Mouse (Mus musculus) cerebellum, postnatal 4 days (tissue): ENCODE data around the gene Atp6v0a2.
"Not testable (repeated sequence)": the region's sequence is repeated elsewhere in the genome, so short reads cannot be mapped to it uniquely, and the experiment has no call there.

ENCODE experiments used
- DNase-seq, 2 experiments: peaks; one replicate each; pipeline ENCODE4 v3.0.0; 2022; ENCODE audit warnings: low spot score in 2 of 2, mixed read lengths in 1 of 2

Atp6v0a2 gene

DNA sequence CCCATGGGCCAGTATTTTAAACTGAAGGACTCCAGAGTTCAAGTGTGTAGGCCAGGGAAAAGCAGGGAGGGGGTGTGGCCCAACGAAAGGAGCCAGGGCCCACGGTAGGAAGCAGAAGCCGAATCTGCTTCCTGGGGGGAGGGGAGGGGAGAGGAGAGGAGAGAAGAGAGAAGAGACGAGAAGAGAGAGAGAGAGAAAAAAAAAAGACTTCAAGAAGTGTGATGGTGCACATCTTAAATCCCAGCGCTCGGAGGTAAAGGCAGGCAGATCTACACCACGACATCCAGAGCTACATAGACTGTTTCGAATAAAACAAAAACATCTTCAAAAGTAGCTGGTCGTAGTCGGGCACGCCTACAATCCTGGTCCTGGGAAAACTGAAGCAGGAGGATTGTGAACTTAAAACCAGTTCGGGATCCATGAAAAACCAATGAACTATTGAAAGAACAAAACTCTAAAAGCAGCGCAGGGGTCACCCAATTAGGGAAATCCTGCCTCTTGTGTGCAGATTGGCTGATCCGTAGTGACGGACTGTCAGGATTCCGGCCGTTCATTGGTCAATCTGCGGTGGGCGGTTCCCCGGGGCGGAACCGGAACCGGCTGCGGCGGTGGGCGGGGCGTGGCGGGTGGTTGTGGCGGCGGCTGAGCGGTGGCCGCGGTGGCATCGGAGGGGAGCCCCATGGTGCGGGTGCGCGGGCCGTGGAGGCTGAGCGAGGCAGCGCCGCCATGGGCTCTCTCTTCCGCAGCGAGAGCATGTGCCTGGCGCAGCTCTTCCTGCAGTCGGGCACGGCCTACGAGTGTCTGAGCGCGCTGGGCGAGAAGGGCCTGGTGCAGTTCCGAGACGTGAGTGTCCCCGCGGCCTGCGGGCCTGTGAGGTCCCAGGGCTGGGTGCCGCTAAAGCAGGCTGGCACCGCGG is at the start of gene Atp6v0a2:
Gene Atp6v0a2 (plus strand): TSS at position 129 of the 916 bp plus-strand sequence.
- DNase-seq, result peak; percentile 93 to 97

DNA sequence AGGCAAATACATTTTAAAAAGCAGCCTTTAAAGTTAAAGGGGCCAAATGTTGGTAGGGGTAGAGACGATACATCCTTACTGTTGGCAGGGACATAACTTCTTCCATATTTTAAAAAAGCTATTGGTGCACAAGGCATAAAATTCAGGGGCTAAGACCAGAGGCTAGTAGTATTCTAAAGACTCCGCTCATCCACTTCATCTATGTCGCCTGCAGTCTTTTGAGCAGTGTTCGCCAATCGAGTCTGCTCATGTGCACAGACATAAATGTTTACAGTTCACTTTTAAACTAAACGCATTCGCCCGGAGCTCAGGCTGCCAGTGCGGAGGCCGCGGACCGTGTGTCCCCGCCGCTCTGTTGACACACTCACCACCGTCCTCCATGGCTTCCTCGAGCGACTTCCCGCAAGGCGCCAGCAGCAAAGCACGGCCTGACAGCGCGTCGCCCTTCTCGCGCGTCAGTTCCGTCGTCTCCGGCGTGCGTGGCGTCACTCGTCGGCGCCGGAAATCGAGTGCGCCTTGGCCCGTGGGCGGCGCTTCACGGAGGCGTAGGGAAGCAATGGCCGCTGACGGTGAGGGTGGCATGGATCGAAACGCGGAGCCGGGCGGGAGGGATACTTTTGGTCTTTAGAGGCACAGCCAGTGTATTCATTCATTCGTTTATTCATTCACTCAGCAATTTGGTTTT is 49.6 kb upstream of the Atp6v0a2 start, which contains the start of the genes Eif2b1 and Gtf2h3:
Gene Eif2b1 (minus strand): TSS at position 499 of the 685 bp plus-strand sequence.
Gene Gtf2h3 (plus strand): TSS at position 508 of the 685 bp plus-strand sequence.
- peak; percentile 92 to 95 for DNase-seq

DNA sequence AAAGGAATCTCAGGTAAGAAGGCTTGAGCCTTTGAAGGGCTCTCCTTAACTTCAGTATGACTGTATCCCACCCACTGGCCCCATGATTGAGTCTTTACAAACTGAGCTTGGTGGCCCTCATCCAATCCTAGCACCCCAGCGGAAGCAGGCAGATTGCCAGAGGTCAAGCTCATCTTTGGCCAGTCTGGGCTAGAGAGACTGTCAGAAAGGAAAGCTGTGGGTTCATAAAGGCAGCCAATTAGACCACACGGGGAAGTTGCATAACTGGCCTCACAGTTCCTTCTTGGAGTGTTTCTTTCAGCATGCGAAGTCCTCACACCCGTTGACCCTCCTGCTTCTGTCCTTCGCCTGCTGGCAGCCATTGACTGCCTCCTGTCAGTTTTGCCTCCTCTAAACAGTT is 45.9 kb upstream of the Atp6v0a2 start:
- DNase-seq, result no peak

DNA sequence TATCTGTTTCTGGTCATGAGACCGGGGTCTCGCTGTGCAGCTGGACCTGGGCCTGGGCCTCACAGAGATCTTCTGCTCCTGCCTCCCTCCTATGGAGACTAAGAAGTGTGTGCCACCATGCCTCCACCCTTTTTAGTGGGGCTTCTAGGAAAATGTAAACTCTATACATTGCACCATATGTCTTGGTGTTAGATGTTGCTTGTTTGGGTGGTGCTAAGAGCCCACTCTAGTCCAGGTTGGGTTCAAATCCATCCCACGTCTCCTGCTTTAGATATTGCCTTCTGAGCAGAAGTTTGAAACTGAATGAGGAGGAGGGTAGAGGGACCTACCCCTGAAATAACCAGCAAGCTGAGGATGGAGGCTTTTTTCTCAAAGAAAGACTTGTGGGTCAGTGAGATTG is 35.6 kb upstream of the Atp6v0a2 start:
- DNase-seq, result no peak

DNA sequence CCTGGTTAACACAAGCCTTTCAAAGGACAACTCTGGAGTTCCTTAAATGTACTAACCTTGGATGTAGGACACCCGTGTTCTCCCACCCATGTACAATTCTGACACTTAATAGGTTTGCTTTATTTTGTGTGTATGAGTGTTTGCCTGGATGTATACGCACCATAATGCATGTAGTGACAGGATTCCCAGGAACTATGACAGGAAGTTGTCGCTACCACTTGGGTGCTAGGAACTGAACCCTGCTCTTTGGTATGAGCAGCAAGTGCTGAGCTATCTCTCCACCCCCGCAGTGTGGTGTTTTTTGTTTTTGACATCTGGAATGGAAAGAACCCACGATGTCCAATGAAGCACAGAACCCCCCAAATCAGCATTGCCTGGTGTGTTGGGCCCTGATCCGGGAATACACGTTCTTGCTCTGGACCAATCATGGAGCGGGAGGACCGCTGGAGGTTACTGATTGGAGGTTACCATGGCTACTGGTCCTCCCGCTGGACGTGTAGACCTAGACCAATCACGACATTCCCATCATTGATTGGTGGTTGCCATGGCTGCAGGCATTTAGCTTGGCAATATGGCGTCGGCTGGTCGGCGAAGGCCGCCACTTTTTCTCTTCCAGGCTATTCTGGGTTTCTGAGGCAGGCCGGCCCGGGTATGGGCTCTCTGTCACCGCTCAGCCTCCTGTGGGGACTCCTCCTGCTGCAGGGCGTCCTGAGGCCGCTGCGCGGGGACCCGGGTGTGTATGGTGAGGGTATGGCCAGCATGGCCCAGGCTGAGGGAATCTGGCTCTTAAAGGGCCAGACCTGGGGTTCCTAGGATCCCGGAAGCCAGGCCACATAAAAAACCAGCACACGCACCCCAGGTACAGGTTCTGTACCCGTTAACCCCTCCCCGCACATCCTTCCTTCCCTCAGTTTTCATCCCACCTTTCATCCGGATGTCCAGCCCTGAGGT is 29.9 kb upstream of the Atp6v0a2 start:
- peak; percentile 74 to 89 for DNase-seq

DNA sequence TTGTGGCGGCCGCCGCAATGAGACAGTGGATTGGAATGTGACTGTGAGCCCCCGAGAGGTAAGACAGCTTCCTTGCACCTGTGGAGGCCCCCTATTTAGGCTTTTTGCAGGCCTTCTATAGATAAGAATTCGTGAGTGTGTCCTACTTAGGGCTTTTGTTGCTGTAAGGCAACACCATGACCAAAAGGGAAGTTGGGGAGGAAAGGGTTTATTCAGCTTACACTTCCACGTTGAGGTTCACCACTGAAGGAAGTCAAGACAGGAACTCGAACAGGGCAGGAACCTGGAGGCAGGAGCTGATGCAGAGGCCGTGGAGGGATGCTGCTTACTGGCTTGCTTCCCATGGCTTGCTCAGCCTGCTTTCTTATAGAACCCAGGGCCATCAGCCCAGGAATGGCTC is 28.6 kb upstream of the Atp6v0a2 start:
- DNase-seq, result not testable (repeated sequence)

DNA sequence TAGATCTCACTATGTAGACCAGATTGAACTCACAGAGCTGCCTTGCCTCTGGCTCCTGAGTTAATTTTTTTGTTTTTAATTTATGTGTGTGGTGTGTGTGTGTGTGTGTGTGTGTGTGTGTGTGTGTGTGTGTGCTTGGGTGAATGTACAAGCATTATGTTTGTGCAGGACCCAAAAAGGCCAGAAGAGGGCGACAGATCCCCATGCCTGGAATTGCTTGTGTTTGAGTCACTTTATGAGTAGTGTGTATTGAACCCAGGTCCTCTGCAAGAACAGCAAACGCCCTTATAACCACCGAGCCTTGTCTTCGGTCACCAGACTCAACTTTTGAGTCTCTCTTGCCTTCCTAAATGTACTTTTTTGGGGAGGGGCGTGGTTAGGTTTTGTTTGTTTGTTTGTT is 26.0 kb upstream of the Atp6v0a2 start:
- peak; percentile 36 to 68 for DNase-seq

DNA sequence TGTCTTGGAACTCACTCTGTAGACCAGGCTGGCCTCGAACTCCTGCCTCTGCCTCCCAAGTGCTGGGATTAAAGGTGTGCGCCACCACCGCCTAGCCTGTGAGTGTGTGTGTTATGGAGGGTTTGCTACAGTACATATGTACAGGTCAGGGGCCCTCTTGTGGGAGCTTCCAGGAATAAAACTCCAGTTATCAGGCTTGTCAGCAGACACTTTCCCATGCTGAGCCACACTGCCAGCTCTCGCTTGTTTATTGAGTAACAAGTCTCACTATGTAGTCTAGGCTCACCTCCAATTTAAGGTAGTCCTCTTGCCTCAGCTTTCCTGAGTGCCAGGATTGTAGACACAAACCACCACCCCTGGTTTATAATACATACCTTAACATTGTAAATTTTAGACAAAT is 24.1 kb upstream of the Atp6v0a2 start:
- no peak for DNase-seq

DNA sequence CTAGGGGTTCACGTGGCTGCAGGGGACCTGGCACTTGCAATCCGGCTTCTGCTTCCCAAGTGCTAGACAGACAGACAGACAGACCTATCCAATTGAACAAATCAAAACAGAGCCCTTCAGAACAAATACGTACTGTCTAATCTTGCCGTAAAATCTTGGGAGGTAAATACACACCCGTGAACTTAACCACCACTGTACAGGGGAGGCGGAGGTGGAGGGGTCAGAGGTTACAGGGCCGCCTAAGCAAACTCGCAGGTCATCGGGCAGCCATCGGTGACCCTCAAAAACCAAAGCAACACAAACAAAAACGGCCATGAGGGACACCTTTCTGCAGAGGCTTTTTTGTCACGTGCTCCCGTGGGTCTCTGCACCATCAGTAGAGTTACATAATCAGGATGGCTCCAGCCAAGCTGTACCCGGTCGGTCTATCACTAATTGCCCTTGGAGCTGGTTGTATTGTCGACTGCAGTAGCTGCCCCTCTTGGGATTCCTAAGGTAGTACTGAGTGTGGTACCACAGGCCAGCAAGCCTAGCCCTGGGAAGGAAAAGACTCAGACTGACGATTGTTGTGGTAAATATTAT is 23.2 kb upstream of the Atp6v0a2 start:
- DNase-seq, result no peak

DNA sequence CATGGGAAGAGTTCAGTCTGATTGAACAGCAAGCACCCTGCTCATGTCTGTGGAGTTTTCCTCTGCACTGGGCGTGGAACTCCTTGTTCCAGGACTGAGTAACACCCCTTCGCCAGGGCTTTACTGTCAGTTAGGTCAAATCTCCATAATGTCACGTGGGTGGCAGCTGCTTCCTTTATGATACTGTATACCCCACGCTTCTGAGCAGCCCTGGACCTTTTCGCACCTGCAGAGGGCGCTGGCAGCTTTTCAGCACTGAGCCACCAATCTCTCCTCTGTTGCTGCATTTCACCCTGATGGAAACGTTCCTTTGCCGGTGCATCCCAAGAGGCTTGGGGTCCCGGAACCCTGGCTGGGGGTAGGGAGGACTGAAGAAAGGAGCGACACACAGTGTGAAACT is 17.4 kb upstream of the Atp6v0a2 start:
- no peak for DNase-seq

DNA sequence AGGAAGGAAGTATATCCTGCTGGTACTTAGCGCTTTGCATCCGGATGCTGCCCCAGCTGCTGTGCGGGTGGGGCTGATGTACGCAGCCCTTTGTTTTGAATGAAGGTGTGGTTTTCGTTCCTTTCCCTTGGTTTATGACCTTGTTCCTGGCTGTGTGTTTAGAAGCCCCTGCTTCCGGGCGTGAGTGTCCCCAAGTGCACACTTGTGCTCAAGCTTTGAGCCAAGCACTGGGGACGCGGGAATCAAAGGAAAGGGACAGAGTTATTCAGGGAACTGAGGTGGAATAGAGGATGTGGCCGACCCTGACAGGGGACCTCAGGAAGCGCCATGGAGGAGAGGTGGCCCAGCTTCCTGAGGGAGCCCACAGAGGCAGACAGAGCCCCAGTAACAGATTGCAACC is 13.7 kb upstream of the Atp6v0a2 start:
- DNase-seq, result no peak

DNA sequence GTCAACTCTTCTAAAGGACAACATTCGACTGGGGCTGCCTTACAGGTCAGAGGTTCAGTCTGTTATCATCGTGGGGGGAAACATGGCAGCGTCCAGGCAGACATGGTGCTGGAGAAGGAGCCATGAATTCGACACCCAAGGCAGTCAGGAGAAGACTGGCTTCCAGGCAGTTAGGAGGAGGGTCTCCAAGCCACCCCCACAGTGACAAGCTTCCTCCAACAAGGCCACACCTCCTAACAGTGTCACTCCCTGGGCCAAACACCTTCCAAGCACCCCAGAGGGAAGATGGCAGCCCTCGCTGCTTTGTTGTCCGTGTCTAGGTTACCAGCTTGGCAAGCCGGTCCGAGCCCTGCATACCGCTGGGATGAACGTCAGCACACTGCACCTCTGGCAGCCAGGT is 9.7 kb upstream of the Atp6v0a2 start:
- DNase-seq, result no peak

DNA sequence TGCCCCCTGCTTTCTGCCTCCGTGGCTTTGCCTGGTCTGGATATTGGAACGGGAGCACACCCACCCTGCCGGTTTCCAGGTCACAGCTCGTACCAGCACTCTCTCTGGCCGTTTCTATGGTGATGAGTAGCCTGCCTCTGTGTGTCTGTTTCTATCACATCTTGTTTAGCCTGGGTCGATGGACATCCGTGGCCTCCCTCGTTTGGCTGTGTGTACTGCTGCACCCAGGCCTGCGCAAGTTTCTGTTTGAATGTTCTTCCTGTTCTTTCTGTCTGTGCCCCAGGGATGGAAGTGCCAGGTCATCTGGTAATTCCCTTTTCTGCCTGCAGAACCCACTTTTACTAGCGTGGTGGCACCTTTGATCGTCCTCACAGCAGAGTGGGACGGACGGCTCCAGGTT is 7.0 kb upstream of the Atp6v0a2 start:
- DNase-seq, result no peak

DNA sequence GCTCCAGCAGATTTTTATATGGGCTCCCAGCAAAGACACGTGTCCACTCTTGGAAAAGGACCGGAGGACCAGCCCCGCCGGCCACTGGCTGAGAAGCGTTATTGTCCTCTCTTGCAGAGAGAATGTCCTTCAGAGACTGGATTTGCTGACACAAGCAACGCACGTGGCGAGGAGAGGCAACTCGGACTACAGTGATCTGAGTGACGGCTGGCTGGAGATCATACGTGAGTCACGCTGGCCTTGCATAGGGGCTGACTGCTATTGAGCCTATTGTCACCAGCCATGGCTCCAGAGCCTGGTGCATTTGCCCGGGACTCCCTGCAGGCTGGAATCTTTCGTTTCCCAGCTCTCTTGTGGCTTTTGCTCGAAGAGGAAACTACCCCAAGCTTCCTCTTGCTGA is 5.5 kb upstream of the Atp6v0a2 start:
- no peak for DNase-seq

DNA sequence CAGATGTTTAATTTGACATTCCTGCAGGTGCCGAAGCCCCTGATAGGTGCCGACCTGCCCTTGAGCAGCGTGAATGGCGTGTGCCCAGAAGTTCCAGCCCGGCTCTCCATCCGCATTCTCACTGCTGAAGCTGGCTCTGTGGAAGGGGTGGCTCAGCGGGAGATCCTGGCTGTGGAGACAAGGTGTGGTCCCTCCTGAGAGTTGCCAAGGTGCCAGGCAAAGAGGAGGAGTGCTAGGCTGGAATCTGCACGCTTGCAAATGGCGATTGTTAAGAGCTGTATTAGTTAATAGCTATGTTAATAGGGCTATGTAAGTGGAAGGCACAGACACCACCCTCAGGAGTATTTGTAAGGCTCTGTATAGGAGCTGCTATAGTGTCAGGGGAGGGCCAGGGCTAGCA is 4.1 kb upstream of the Atp6v0a2 start:
- DNase-seq, result no peak

DNA sequence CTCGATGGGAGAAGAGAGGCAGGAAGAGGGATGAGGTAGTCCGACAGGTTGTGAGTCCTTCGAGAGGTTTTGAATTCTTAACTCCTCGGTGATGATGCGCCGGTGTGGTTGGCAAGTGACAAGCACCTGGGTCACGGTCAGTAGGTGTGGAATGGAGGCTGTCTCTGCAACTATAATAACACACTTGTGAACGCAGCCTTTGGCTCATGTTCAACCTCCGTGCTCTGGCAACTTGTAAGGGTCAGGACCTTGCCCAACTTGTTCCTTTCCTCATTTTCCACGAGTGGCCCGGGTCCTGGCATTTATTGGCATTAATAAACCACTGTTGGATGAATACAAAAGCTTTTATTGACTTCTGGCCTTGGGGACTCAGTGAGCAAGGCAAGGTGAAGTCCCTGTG is 1.3 kb downstream of the Atp6v0a2 start:
- no peak for DNase-seq

DNA sequence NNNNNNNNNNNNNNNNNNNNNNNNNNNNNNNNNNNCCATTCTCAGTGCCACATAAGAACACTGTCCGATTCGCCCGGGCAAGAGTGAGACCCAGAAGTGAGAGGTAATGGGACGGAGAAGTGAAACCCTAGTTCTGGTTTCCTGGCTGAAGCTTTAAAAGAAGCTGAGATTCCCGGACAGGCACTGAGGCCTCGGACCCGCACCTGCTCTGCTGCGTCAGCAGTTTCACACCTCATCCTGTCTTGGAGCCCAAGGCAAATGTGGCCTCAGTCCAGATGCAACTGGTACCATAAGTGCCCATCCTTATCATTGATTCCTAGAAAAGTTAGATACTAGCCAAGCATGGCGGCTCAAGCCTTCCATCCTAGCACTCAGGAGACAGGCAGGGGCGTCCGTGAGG is 3.3 kb downstream of the Atp6v0a2 start:
- no peak for DNase-seq

DNA sequence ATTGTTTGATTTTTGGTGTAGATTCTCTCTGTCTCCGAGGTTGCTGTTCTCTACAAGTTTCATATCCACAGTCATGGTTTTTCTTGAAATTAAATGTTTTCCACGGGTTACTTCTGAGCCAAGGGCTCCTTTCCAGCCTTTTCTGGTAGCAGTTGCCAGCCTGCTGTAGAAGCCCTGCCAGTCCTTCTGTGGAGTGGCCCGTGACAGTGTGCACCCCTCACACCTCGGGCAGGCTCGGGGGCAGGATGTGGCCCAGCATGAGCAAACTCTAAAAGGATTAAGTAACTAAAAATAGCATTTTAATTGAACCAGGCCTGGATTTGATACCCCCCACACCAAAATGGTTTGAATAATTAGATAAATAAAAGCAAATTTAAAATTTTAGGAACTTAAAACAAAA is 4.1 kb downstream of the Atp6v0a2 start:
- no peak for DNase-seq

DNA sequence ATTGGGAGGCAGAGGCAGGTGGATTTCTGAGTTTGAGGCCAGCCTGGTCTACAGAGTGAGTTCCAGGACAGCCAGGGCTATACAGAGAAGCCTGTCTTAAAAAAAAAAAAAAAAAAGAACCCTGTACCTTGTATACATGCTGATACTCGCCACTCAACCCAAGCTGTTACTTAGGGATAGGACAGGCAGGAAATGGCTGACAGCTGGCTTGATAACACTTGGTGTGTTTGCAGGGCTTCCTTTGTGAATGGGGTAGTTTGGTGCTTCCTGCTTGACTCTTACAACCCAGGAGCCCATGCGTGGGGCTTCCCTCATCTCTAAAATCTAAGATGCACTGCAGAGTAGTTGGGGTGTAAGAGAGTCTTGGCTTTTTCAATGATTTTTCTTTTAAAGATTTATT is 5.0 kb downstream of the Atp6v0a2 start:
- DNase-seq, result no peak

DNA sequence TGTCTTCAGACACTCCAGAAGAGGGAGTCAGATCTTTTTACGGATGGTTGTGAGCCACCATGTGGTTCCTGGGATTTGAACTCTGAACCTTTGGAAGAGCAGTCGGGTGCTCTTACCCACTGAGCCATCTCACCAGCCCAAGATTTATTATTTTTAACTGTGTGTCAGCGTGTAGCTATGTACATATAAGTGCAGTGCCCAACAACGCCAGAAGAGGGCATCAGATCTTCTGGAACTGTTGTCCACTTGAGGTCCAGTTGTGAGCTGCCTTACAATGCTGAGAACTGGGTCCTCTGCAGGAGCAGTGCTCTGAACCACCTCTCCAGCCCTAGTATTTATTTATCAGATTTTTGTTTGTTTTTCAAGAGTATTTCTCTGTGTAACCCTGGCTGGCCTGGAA is 6.7 kb downstream of the Atp6v0a2 start:
- peak in 1 of 2 experiments; percentile 44 for DNase-seq

DNA sequence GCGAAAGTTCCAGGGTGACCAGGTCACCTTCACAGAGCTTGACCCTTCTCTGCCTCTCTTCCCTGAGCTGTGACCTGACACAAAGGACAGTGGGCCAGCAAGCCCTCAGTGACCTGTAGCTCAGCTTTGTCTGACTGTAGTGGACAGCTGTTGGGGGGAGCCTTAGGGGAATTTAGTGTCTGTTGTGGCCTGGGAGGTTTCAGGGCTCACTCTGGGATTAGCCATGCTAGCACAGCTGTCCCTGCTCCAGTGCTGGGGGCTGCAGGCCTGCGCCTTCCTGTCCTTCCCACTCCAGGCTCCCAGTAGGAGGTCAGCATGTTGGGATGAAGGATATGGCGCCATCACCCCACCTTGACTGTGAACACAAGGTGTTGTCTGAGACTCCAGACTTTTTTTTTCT is 7.8 kb downstream of the Atp6v0a2 start:
- DNase-seq, result no peak
